Mouse (Mus musculus): ENCODE measurements around the gene Aes.

The Aes gene

GRCm38 (mm10) chr10:81544296-81545160, 14.8 kb upstream of the Aes start:
- DNase-seq (ENCODE audit: low spot score): no peak

- DNase-seq (ENCODE audit: low spot score): peak; percentile 100
Measured at GRCm38 (mm10) chr10:81545161-81545747, 14.0 kb upstream of the Aes start, which contains the start of gene Gna11. TSS of gene Gna11 (minus strand) at chr10:81545190.

GRCm38 (mm10) chr10:81546332-81546731, 13.0 kb upstream of the Aes start:
- DNase-seq (ENCODE audit: low spot score): no peak

- no peak for DNase-seq (ENCODE audit: low spot score)
Measured at GRCm38 (mm10) chr10:81546788-81547571, 12.3 kb upstream of the Aes start.

GRCm38 (mm10) chr10:81548944-81549343, 10.3 kb upstream of the Aes start:
- no peak for DNase-seq (ENCODE audit: low spot score)

- peak; percentile 69 for DNase-seq (ENCODE audit: low spot score)
Measured at GRCm38 (mm10) chr10:81550257-81550656, 9.0 kb upstream of the Aes start.

- DNase-seq (ENCODE audit: low spot score): peak; percentile 75
Measured at GRCm38 (mm10) chr10:81551597-81552102, 7.6 kb upstream of the Aes start.

GRCm38 (mm10) chr10:81553232-81553631, 6.1 kb upstream of the Aes start:
- no peak for DNase-seq (ENCODE audit: low spot score)

GRCm38 (mm10) chr10:81553807-81554755, 5.2 kb upstream of the Aes start:
- DNase-seq (ENCODE audit: low spot score): no peak

GRCm38 (mm10) chr10:81556282-81556681, 3.0 kb upstream of the Aes start:
- DNase-seq (ENCODE audit: low spot score): no peak

- no peak for DNase-seq (ENCODE audit: low spot score)
Measured at GRCm38 (mm10) chr10:81557491-81557890, 1.8 kb upstream of the Aes start.

- peak; percentile 68 for DNase-seq (ENCODE audit: low spot score)
Measured at GRCm38 (mm10) chr10:81559627-81560539, 595 bp downstream of the Aes start.

- DNase-seq (ENCODE audit: low spot score): peak; percentile 53
Measured at GRCm38 (mm10) chr10:81560719-81561459, 1.6 kb downstream of the Aes start.

- no peak for DNase-seq (ENCODE audit: low spot score)
Measured at GRCm38 (mm10) chr10:81562411-81562810, 3.1 kb downstream of the Aes start.

- peak; percentile 47 for DNase-seq (ENCODE audit: low spot score)
Measured at GRCm38 (mm10) chr10:81563481-81563880, 4.2 kb downstream of the Aes start.

- peak; percentile 61 for DNase-seq (ENCODE audit: low spot score)
Measured at GRCm38 (mm10) chr10:81564216-81564615, 4.9 kb downstream of the Aes start.

- DNase-seq (ENCODE audit: low spot score): peak; percentile 49
Measured at GRCm38 (mm10) chr10:81564734-81565133, 5.4 kb downstream of the Aes start.

- no peak for DNase-seq (ENCODE audit: low spot score)
Measured at GRCm38 (mm10) chr10:81565257-81566228, 6.3 kb downstream of the Aes start.

All from ovary, postnatal 36 days (tissue).